Mouse (Mus musculus) kidney, adult 2 months (tissue): ENCODE results near the gene Slc8a3.

Source experiments
- CTCF ChIP-seq: fragments of 200-500 bp; conservative IDR thresholded peaks from 2 replicates; pipeline ENCODE4 v1.5.1; 2011; ENCODE audit warnings: low read depth, mild to moderate bottlenecking, control low read depth, low read length, moderate library complexity, mixed read lengths; ENCODE audit not compliant: insufficient read depth, insufficient read length
- POLR2A ChIP-seq: fragments of 200-500 bp; IDR thresholded peaks from one replicate; pipeline ENCODE4 v1.6.1; 2011; ENCODE audit warnings: low read depth, low read length, control low read depth

GRCm38 (mm10) chr12:81321021-81321420 is 12.0 kb downstream of the Slc8a3 start:
- no peak for TF ChIP-seq POLR2A
- no peak for TF ChIP-seq CTCF
